Mouse (Mus musculus) heart, embryonic 14.5 days (tissue): ENCODE results near the gene Lifr. TPM values are rescaled to one million over a fixed set of nuclear protein-coding genes. Genes with fewer than 3 reads are reported as not detected.

ENCODE experiments used
- ATAC-seq: fragments of 200-750 bp; cut with Nextera tagmentation; 2 replicates; pipeline ENCODE4 v1.8.0; 2017; ENCODE audit warnings: low read depth, moderate TSS enrichment; ENCODE audit not compliant: insufficient number of reproducible peaks, insufficient read depth, low FRiP score
- H3K27ac ChIP-seq, 2 experiments: fragments of 200-500 bp in 1 of 2; fragments of 300-500 bp in 1 of 2; sonication (generic) in 1 of 2; replicated peaks in 1 of 2; 2 replicates each; pipeline ENCODE4 v1.5.1; 2012 to 2014; ENCODE audit warnings: low read depth in 2 of 2, low read length in 2 of 2, control low read depth in 1 of 2, mild to moderate bottlenecking in 1 of 2, mixed read lengths in 1 of 2; ENCODE audit not compliant: control insufficient read depth in 1 of 2, insufficient read depth in 1 of 2
- H3K27me3 ChIP-seq: fragments of 300-500 bp; sonication (generic); 2 replicates; pipeline ENCODE4 v1.6.1; 2014; ENCODE audit warnings: mild to moderate bottlenecking, low read length, control low read depth; ENCODE audit not compliant: control insufficient read depth, insufficient read depth
- H3K36me3 ChIP-seq: fragments of 300-500 bp; sonication (generic); 2 replicates; pipeline ENCODE4 v1.6.1; 2014; ENCODE audit warnings: mild to moderate bottlenecking, control low read depth, low read length, mixed read lengths; ENCODE audit not compliant: control insufficient read depth, insufficient read depth
- H3K4me1 ChIP-seq, 2 experiments: fragments of 200-500 bp in 1 of 2; fragments of 300-500 bp in 1 of 2; sonication (generic) in 1 of 2; 2 replicates each; pipeline ENCODE4 v1.6.1; 2012 to 2014; ENCODE audit warnings: low read length in 2 of 2, control low read depth in 1 of 2, mixed read lengths in 1 of 2; ENCODE audit not compliant: control insufficient read depth in 2 of 2, insufficient read depth in 2 of 2
- H3K4me2 ChIP-seq: fragments of 300-500 bp; sonication (generic); 2 replicates; pipeline ENCODE4 v1.6.1; 2014; ENCODE audit warnings: mild to moderate bottlenecking, low read length
- H3K4me3 ChIP-seq, 2 experiments: fragments of 200-500 bp in 1 of 2; fragments of 300-500 bp in 1 of 2; sonication (generic) in 1 of 2; 2 replicates each; pipeline ENCODE4 v1.5.1; 2012 to 2014; ENCODE audit warnings: low read length in 2 of 2, mild to moderate bottlenecking in 2 of 2, control low read depth in 1 of 2, low read depth in 1 of 2, moderate library complexity in 1 of 2; ENCODE audit not compliant: control insufficient read depth in 1 of 2, insufficient read depth in 1 of 2
- H3K9ac ChIP-seq: fragments of 300-500 bp; sonication (generic); 2 replicates; pipeline ENCODE4 v1.6.1; 2014; ENCODE audit warnings: mild to moderate bottlenecking, low read length
- H3K9me3 ChIP-seq: fragments of 300-500 bp; sonication (generic); 2 replicates; pipeline ENCODE4 v1.6.1; 2016; ENCODE audit warnings: low read length, control low read depth; ENCODE audit not compliant: control insufficient read depth
- WGBS: fragments of 180-500 bp; shearing (Covaris S2); extraction: QIAGEN DNeasy Blood & Tissue Kit; methylation state at CpG from one replicate; pipeline ENCODE4 v1.1.7; 2014; 5-methylcytosine and 5-hydroxymethylcytosine counted together
- polyA plus RNA-seq: library from polyadenylated mRNA; unstranded; fragments of >200 nt; fragmentation: Nextera tagmentation; extraction: Ambion mirVana; gene quantifications from 2 replicates; pipeline ENCODE4 v1.2.1, GENCODE M21; 2014

The Lifr gene
- polyA plus RNA-seq, 1 experiment from 2014 or later, result 36.4 TPM

DNA sequence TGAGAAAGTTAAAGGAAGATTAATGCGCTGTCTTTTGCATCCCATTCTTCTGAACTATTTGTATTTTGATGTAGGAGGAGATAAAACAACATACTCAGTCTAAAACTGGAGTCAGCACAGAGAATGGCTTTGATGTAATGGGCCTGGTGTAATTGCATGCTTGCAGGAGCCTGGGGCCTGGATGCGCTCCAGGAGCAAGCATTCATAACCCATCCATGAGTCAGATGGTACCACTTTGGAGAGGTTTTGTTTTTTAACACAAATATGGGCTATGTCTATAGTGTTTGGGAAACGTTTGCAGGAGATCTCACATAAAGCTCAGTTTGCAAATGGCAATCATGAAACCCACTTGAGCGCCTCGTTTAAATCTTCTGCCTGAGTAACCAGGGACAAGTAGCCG lies 9.8 kb downstream of the Lifr start:
- no peak overlapping the region for H3K4me2 ChIP-seq
- H3K27ac ChIP-seq, result no peak overlapping the region
- no peaks in the 10 kb centered on the region for H3K9me3 ChIP-seq
- no peaks in the 10 kb centered on the region for H3K27me3 ChIP-seq
- no peak overlapping the region for H3K9ac ChIP-seq
- no peaks in the 10 kb centered on the region for H3K36me3 ChIP-seq
- peaks cover 1 to 9% of the 10 kb centered on the region in 2 experiments for H3K4me1 ChIP-seq
- WGBS, result 80% methylated on average over 6 of the region's 6 CpGs
- no peak overlapping the region for H3K4me3 ChIP-seq
- ATAC-seq, result no peak

- no peaks in the 10 kb centered on the region for H3K9me3 ChIP-seq
- H3K36me3 ChIP-seq, result no peaks in the 10 kb centered on the region
- H3K4me2 ChIP-seq, result no peak overlapping the region
- WGBS, result 46% methylated on average over 2 of the region's 2 CpGs
- peaks cover 2 to 10% of the 10 kb centered on the region in 2 experiments for H3K4me1 ChIP-seq
- H3K27me3 ChIP-seq, result no peaks in the 10 kb centered on the region
- no peak overlapping the region for H3K27ac ChIP-seq
- H3K9ac ChIP-seq, result no peak overlapping the region
- no peak overlapping the region for H3K4me3 ChIP-seq
- no peak for ATAC-seq
Observed at GRCm38 (mm10) chr15:7103051-7103450, 12.6 kb downstream of the Lifr start.

- no peak overlapping the region for H3K9ac ChIP-seq
- H3K4me1 ChIP-seq, result peaks cover 2 to 10% of the 10 kb centered on the region in 2 experiments
- no peak overlapping the region for H3K4me2 ChIP-seq
- no peak overlapping the region for H3K4me3 ChIP-seq
- no peak for ATAC-seq
- WGBS, result 26% methylated on average over 5 of the region's 5 CpGs
- H3K27me3 ChIP-seq, result no peaks in the 10 kb centered on the region
- H3K36me3 ChIP-seq, result no peaks in the 10 kb centered on the region
- no peaks in the 10 kb centered on the region for H3K9me3 ChIP-seq
- H3K27ac ChIP-seq, result no peak overlapping the region
Observed at GRCm38 (mm10) chr15:7105224-7105623, 14.8 kb downstream of the Lifr start.

- Histone ChIP-seq H3K4me2 (no peak overlapping the region), H3K4me1 (peaks cover 2 to 8% of the 10 kb centered on the region in 2 experiments), H3K27me3 (no peaks in the 10 kb centered on the region), H3K9ac (no peak overlapping the region), H3K36me3 (no peaks in the 10 kb centered on the region), H3K9me3 (no peaks in the 10 kb centered on the region), H3K27ac (no peak overlapping the region), H3K4me3 (no peak overlapping the region)
- ATAC-seq, result no peak
- 83% methylated on average over 6 of the region's 6 CpGs for WGBS
Observed at GRCm38 (mm10) chr15:7108160-7108559, 17.7 kb downstream of the Lifr start.

DNA sequence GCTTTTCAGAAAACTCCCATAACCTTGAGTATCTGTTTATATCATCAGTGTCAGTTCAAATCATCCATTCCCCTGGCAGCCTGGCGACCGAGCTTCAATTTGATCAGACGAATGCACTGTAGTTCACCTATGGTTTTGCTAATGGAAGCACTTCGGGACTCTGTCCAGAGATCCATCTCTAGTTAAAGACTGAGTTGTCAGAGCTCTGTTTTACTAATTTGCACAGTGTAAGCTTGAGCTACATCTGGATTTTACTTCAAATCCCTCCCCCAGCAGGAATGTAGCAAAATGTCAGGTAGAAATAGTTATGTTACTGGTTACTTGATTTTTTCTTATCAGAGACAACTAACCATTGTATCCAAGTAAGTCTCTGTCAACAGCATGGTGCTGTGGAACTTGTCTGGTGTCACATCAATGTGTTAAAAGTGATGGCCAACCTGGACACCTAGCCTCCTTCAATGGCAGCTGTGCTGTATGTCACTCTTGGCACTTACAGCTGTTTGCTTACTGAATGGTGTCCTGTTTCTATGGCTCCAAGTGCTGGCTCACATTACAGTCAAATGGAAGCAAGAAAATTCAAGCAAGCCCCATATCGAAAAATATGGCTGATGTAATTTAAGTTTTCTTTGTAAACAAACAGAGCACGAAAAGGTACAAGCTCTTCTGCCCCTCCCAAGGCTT lies 22.0 kb downstream of the Lifr start:
- Histone ChIP-seq H3K4me1 (no peaks in the 10 kb centered on the region), H3K27ac (no peak overlapping the region), H3K4me2 (no peak overlapping the region), H3K9ac (no peak overlapping the region), H3K27me3 (no peaks in the 10 kb centered on the region), H3K9me3 (no peaks in the 10 kb centered on the region), H3K36me3 (no peaks in the 10 kb centered on the region), H3K4me3 (no peak overlapping the region)
- WGBS, result 78% methylated on average over 6 of the region's 6 CpGs
- no peak for ATAC-seq

DNA sequence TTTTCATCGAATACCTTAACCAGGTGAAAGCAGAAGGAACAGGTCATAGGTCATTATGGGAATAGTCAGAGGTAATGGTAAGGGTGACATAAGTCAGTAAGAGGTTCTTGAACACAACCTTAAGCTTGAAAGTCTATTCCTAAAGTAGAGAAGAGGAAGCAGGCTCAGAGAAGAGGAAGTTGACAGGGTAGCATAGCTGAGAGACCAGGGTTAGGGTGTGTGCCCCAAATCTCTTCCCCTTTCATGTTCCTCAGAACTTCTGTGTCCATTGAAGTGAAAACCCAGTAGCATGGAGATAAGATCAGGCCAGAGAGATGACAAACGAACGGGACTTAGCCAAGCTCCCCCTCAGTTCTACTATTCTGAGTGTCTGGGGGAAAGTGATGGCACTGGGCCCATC lies 23.5 kb downstream of the Lifr start:
- H3K9ac ChIP-seq, result no peak overlapping the region
- H3K9me3 ChIP-seq, result no peaks in the 10 kb centered on the region
- 76% methylated on average over 3 of the region's 3 CpGs for WGBS

DNA sequence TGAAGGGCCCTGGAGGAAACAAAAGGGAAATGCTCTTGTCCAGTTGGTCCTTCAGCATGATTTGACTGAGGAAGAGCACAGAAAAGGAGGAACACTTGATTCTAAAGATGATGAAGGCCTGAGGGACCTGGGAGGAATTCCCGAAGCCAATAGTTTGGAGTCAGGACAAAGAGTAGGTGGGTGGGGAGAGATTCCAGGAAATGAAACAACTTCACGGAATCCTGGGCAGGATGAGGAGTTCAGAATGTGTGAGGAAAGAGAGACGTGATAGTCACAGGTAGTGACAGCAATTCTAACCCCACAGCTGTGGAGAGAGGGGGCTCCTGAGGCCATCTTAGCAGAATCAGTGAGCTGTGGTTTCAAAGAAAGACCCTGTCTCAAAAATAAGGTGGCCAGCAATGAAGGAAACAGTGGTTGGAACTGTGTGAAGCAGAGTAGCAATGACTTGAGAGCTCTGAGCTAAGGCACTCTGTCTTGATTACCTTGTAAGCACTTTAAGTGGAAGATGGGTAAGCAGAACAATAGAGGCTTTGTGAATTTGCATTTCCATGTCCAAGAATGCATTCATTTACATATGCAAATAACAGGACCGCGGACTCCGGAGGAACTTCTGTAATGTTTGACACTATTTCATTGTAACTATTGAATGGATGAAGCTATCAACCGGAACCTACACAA lies 25.1 kb downstream of the Lifr start:
- Histone ChIP-seq H3K36me3 (no peaks in the 10 kb centered on the region), H3K4me3 (no peak overlapping the region)

More for the DNA sequence above, 23.5 kb downstream of the Lifr start:
- H3K4me3 ChIP-seq, result no peak overlapping the region
- H3K27me3 ChIP-seq, result no peaks in the 10 kb centered on the region
- H3K4me2 ChIP-seq, result no peak overlapping the region
- H3K4me1 ChIP-seq, result no peaks in the 10 kb centered on the region; a peak in 1 of 4 replicates
- no peak overlapping the region for H3K27ac ChIP-seq
- no peaks in the 10 kb centered on the region for H3K36me3 ChIP-seq
- ATAC-seq, result no peak

More for the DNA sequence above, 25.1 kb downstream of the Lifr start:
- no peak overlapping the region for H3K9ac ChIP-seq
- no peak overlapping the region for H3K4me2 ChIP-seq
- no peaks in the 10 kb centered on the region; a peak in 1 of 4 replicates for H3K4me1 ChIP-seq
- H3K27me3 ChIP-seq, result no peaks in the 10 kb centered on the region
- 63% methylated on average over 7 of the region's 7 CpGs for WGBS
- no peak for ATAC-seq
- no peak overlapping the region for H3K27ac ChIP-seq
- H3K9me3 ChIP-seq, result no peaks in the 10 kb centered on the region
